Comparison of ENCODE assay signal across 9 mouse cellular contexts in genomic region chr3:90076921-90077716, GRCm38 (mm10). TPM values are rescaled to one million over a fixed set of nuclear protein-coding genes. Genes with fewer than 3 reads are reported as not detected.
DNase-seq lines count a peak whose midpoint lies in the region; ATAC-seq and TF ChIP-seq lines count a peak whose summit lies in the region.
"Had no signal": no experiment of that assay in that cellular context is flagged by ENCODE, and none has a peak within 500 bp of the region (broad histone marks: within the 10 kb centered on the region; RNA-seq: fewer than 3 reads in every experiment).

No protein-coding gene starts in this region.

- no peak overlapping the region for H3K27ac ChIP-seq in forebrain, embryonic 12.5 days
- H3K27ac ChIP-seq: neural tube, embryonic 12.5 days had no signal

- peak; percentile 71 for TF ChIP-seq CTCF in G1E (IDR thresholded peaks at IDR 0.05; ENCODE audit: low read depth, low read length)

- no peak overlapping the region for H3K9ac ChIP-seq in forebrain, embryonic 12.5 days
- H3K9ac ChIP-seq: neural tube, embryonic 12.5 days had no signal

- no peak overlapping the region for H3K4me3 ChIP-seq in G1E (ENCODE audit: low read depth, low read length)
- 0 out of 2 replicates have a peak overlapping the region, but pooled peaks have one; percentile 5 for H3K4me3 ChIP-seq in forebrain, embryonic 12.5 days (replicated peaks)
- H3K4me3 ChIP-seq: neural tube, embryonic 12.5 days had no signal

- DNase-seq in G1E (ENCODE audit: low spot score): peak; percentile 41
- DNase-seq in adrenal gland, postnatal 4 days (ENCODE audit: low spot score in 2 of 2): peak; percentile 60 to 70
- peak; percentile 47 for DNase-seq in heart, postnatal 25 days (ENCODE audit: low spot score)
- peak; percentile 64 to 87 for DNase-seq in layer of hippocampus, adult 8-10 months (ENCODE audit: low spot score in 2 of 2)
- peak; percentile 90 for DNase-seq in lung, postnatal 14 days
- DNase-seq in right cerebral cortex, postnatal 4 days: peak; percentile 82

- peaks cover 2% of the 10 kb centered on the region for H3K36me3 ChIP-seq in G1E (replicated peaks)
- H3K36me3 ChIP-seq in forebrain, embryonic 12.5 days (replicated peaks): no peaks in the 10 kb centered on the region
- H3K36me3 ChIP-seq: neural tube, embryonic 12.5 days had no signal

- H3K4me2 ChIP-seq in forebrain, embryonic 12.5 days: peak overlapping the region; percentile 21; the same call in 1 of the 2 replicates
- H3K4me2 ChIP-seq: neural tube, embryonic 12.5 days had no signal

- WGBS in forebrain, embryonic 12.5 days: 11% methylated on average over 5 of the region's 5 CpGs

- H3K4me1 ChIP-seq in G1E (ENCODE audit: insufficient read depth, low read depth, low read length): peaks cover 39% of the 10 kb centered on the region
- peaks cover 32% of the 10 kb centered on the region for H3K4me1 ChIP-seq in forebrain, embryonic 12.5 days

- ATAC-seq in G1E (ENCODE audit: extremely low read depth, insufficient number of reproducible peaks, low FRiP score, poor library complexity, severe bottlenecking): no peak
- no peak for ATAC-seq in forebrain, embryonic 12.5 days (ENCODE audit: low FRiP score)
- ATAC-seq in erythroblast, adult 5-6 weeks (replicated peaks; ENCODE audit: low FRiP score, poor library complexity, severe bottlenecking): no peak

- intact Hi-C loops in heart, postnatal 25 days (cut with DNase I): loop anchor here (2.0 to 10.0 kb wide), 2 partner anchors 124 to 292 kb away; no protein-coding TSS in a partner anchor

- no peaks in the 10 kb centered on the region for H3K9me3 ChIP-seq in G1E (replicated peaks)
- no peaks in the 10 kb centered on the region for H3K9me3 ChIP-seq in forebrain, embryonic 12.5 days
- H3K9me3 ChIP-seq: neural tube, embryonic 12.5 days had no signal

- H3K27me3 ChIP-seq in G1E (ENCODE audit: insufficient read depth, low read length): peaks cover 19% of the 10 kb centered on the region
- H3K27me3 ChIP-seq in forebrain, embryonic 12.5 days: no peaks in the 10 kb centered on the region
- H3K27me3 ChIP-seq: neural tube, embryonic 12.5 days had no signal

RNA-seq across cellular contexts. Expression of gene Tpm3, which starts 4.7 kb away (rescaled TPM):
- 161 and 215 TPM in 2 replicates for total RNA-seq in G1E (2014; fragmentation: Nextera tagmentation)
- 342 and 425 TPM in 2 replicates for total RNA-seq in G1E (2017)
- 280 and 287 TPM in 2 replicates for polyA plus RNA-seq in G1E (2012)
- 100 to 1,000 TPM; 234 to 246 TPM for total RNA-seq in adrenal gland, postnatal 4 days (2021)
- polyA plus RNA-seq in forebrain, embryonic 12.5 days (2016; fragmentation: Nextera tagmentation; extraction: Ambion mirVana): 496 and 499 TPM in 2 replicates
- 10 to 100 TPM; 46.8 to 51.5 TPM for total RNA-seq in heart, postnatal 25 days (2021)
- 100 to 1,000 TPM; 143 to 186 (median 163) TPM for total RNA-seq in layer of hippocampus, adult 8-10 months (2022)
- total RNA-seq in erythroblast, adult 5-6 weeks (2015; ENCODE audit: low replicate concordance): 132 and 146 TPM in 2 replicates
- 200 and 233 TPM in 2 replicates for total RNA-seq in erythroblast, adult 5-6 weeks (2017; ENCODE audit: low replicate concordance)

RNA-seq across cellular contexts. Expression of gene Ubap2l, which starts 24.7 kb away (rescaled TPM):
- total RNA-seq in G1E (2014; fragmentation: Nextera tagmentation) (353 and 407 TPM in 2 replicates), G1E (2017) (150 and 193 TPM in 2 replicates)
- polyA plus RNA-seq in G1E (2012): 145 and 160 TPM in 2 replicates
- 100 to 1,000 TPM; 217 to 233 TPM for total RNA-seq in adrenal gland, postnatal 4 days (2021)
- polyA plus RNA-seq in forebrain, embryonic 12.5 days (2016; fragmentation: Nextera tagmentation; extraction: Ambion mirVana): 205 and 225 TPM in 2 replicates
- total RNA-seq in heart, postnatal 25 days (2021): 100 to 1,000 TPM; 113 to 123 TPM
- total RNA-seq in layer of hippocampus, adult 8-10 months (2022): 100 to 1,000 TPM; 165 to 186 (median 173) TPM
- 124 and 134 TPM in 2 replicates for total RNA-seq in erythroblast, adult 5-6 weeks (2015; ENCODE audit: low replicate concordance)
- 106 and 129 TPM in 2 replicates for total RNA-seq in erythroblast, adult 5-6 weeks (2017; ENCODE audit: low replicate concordance)

RNA-seq across cellular contexts. Expression of gene 4933434E20Rik, which starts 25.7 kb away (rescaled TPM):
- total RNA-seq in G1E (2014; fragmentation: Nextera tagmentation): 77.6 and 84.3 TPM in 2 replicates
- total RNA-seq in G1E (2017): 83.1 and 96.2 TPM in 2 replicates
- polyA plus RNA-seq in G1E (2012): 6.8 and 22.4 TPM in 2 replicates
- total RNA-seq in adrenal gland, postnatal 4 days (2021): 10 to 100 TPM; 81.3 to 83.7 TPM
- 188 and 189 TPM in 2 replicates for polyA plus RNA-seq in forebrain, embryonic 12.5 days (2016; fragmentation: Nextera tagmentation; extraction: Ambion mirVana)
- total RNA-seq in heart, postnatal 25 days (2021): 10 to 100 TPM; 71.4 to 79.5 TPM
- total RNA-seq in layer of hippocampus, adult 8-10 months (2022): 100 to 1,000 TPM in 1 of 4 experiments, 10 to 100 TPM in 3; 94.7 to 111 (median 99.1) TPM
- total RNA-seq in erythroblast, adult 5-6 weeks (2015; ENCODE audit: low replicate concordance): 10.4 and 15.0 TPM in 2 replicates
- 16.3 and 17.6 TPM in 2 replicates for total RNA-seq in erythroblast, adult 5-6 weeks (2017; ENCODE audit: low replicate concordance)

RNA-seq across cellular contexts. Expression of gene Nup210l, which starts 26.8 kb away (rescaled TPM):
- total RNA-seq in G1E (2014; fragmentation: Nextera tagmentation): 0.15 and 0.29 TPM in 2 replicates
- total RNA-seq in G1E (2017): 0.12 and 0.22 TPM in 2 replicates
- polyA plus RNA-seq in G1E (2012): not detected in 2 replicates
- under 1 TPM; 0.45 to 0.48 TPM for total RNA-seq in adrenal gland, postnatal 4 days (2021)
- 0.50 and 0.69 TPM in 2 replicates for polyA plus RNA-seq in forebrain, embryonic 12.5 days (2016; fragmentation: Nextera tagmentation; extraction: Ambion mirVana)
- total RNA-seq in heart, postnatal 25 days (2021): under 1 TPM; 0.08 TPM
- total RNA-seq in layer of hippocampus, adult 8-10 months (2022): under 1 TPM; 0.16 to 0.41 (median 0.32) TPM
- 0.58 TPM in 1 of 2 replicates, not detected in the other for total RNA-seq in erythroblast, adult 5-6 weeks (2015; ENCODE audit: low replicate concordance)
- total RNA-seq in erythroblast, adult 5-6 weeks (2017; ENCODE audit: low replicate concordance): 0.09 and 0.14 TPM in 2 replicates
